Mouse (Mus musculus): ENCODE data around the gene Tom1.

The Tom1 gene

GRCm38 (mm10) chr8:75042974-75043373 is 9.5 kb downstream of the Tom1 start:
- DNase-seq = no peak

GRCm38 (mm10) chr8:75046303-75046702 is 12.8 kb downstream of the Tom1 start:
- DNase-seq = no peak

- DNase-seq = no peak
These were observed 14.3 kb downstream of the Tom1 start for GRCm38 (mm10) chr8:75047784-75048183.

- DNase-seq = no peak
These were observed 19.8 kb downstream of the Tom1 start for GRCm38 (mm10) chr8:75053342-75053741.

GRCm38 (mm10) chr8:75055673-75056072 is 22.2 kb downstream of the Tom1 start:
- DNase-seq = no peak

GRCm38 (mm10) chr8:75060022-75060421 is 26.5 kb downstream of the Tom1 start:
- no peak for DNase-seq

GRCm38 (mm10) chr8:75060815-75061214 is 27.3 kb downstream of the Tom1 start:
- no peak for DNase-seq

GRCm38 (mm10) chr8:75063290-75063689 is 29.8 kb downstream of the Tom1 start:
- DNase-seq = no peak

- DNase-seq = no peak
These were observed 31.3 kb downstream of the Tom1 start for GRCm38 (mm10) chr8:75064790-75065189.

GRCm38 (mm10) chr8:75067287-75067686 is 33.8 kb downstream of the Tom1 start:
- DNase-seq = no peak

GRCm38 (mm10) chr8:75070297-75070696 is 36.8 kb downstream of the Tom1 start:
- no peak for DNase-seq

- DNase-seq = peak; percentile 74
These were observed 38.3 kb downstream of the Tom1 start for GRCm38 (mm10) chr8:75071627-75072346.

GRCm38 (mm10) chr8:75074876-75075275 is 41.4 kb downstream of the Tom1 start:
- no peak for DNase-seq

- DNase-seq = no peak
These were observed 44.7 kb downstream of the Tom1 start for GRCm38 (mm10) chr8:75078215-75078614.

GRCm38 (mm10) chr8:75078851-75079250 is 45.3 kb downstream of the Tom1 start:
- no peak for DNase-seq

GRCm38 (mm10) chr8:75081364-75082040 is 48.0 kb downstream of the Tom1 start:
- DNase-seq = no peak

- DNase-seq = no peak
These were observed 48.8 kb downstream of the Tom1 start for GRCm38 (mm10) chr8:75082181-75082805.

- peak; percentile 66 for DNase-seq
These were observed 50.3 kb downstream of the Tom1 start for GRCm38 (mm10) chr8:75083846-75084245.

- DNase-seq = no peak
These were observed 51.0 kb downstream of the Tom1 start for GRCm38 (mm10) chr8:75084382-75085064.

- no peak for DNase-seq
These were observed 52.5 kb downstream of the Tom1 start for GRCm38 (mm10) chr8:75086002-75086401.

GRCm38 (mm10) chr8:75087127-75087526 is 53.6 kb downstream of the Tom1 start:
- no peak for DNase-seq

GRCm38 (mm10) chr8:75088989-75089881 is 55.7 kb downstream of the Tom1 start:
- DNase-seq = peak; percentile 56

All from right cerebral cortex, postnatal 25 days (tissue).